Mouse (Mus musculus): Measurements from ENCODE around the gene Sarnp. TPM values are rescaled to one million over a fixed set of nuclear protein-coding genes. Genes with fewer than 3 reads are reported as not detected.
A peak's percentile ranks its signal among the peaks of the same experiment; 100 is the strongest.

Sarnp gene
- polyA plus RNA-seq, 1 experiment, result 9.9 TPM

- no peak for TF ChIP-seq CTCF (IDR thresholded peaks at IDR 0.05; ENCODE audit: insufficient read depth, low read length)
- TF ChIP-seq POLR2A (IDR thresholded peaks at IDR 0.05; ENCODE audit: borderline replicate concordance, extremely low read depth, low read depth, low read length), result no peak
- Histone ChIP-seq H3K4me1 (ENCODE audit: control insufficient read depth, insufficient read depth, low read length) (no peaks in the 10 kb centered on the region), H3K4me3 (replicated peaks; ENCODE audit: extremely low read depth, low read depth, low read length) (no peak overlapping the region)
- WGBS, result 68% methylated on average over 5 of the region's 5 CpGs
- DNase-seq, result no peak
Measured at GRCm38 (mm10) chr10:128794391-128794790, 22.7 kb upstream of the Sarnp start.

GRCm38 (mm10) chr10:128795581-128795980 is 21.6 kb upstream of the Sarnp start:
- Histone ChIP-seq H3K4me3 (replicated peaks; ENCODE audit: extremely low read depth, low read depth, low read length) (no peak overlapping the region), H3K4me1 (ENCODE audit: control insufficient read depth, insufficient read depth, low read length) (no peaks in the 10 kb centered on the region)
- no peak for TF ChIP-seq CTCF (IDR thresholded peaks at IDR 0.05; ENCODE audit: insufficient read depth, low read length)
- TF ChIP-seq POLR2A (IDR thresholded peaks at IDR 0.05; ENCODE audit: borderline replicate concordance, extremely low read depth, low read depth, low read length), result no peak
- DNase-seq, result no peak
- 88% methylated on average over 3 of the region's 3 CpGs for WGBS

GRCm38 (mm10) chr10:128798676-128799075 is 18.5 kb upstream of the Sarnp start:
- H3K4me3 ChIP-seq (replicated peaks; ENCODE audit: extremely low read depth, low read depth, low read length), result no peak overlapping the region
- TF ChIP-seq CTCF (IDR thresholded peaks at IDR 0.05; ENCODE audit: insufficient read depth, low read length) (no peak), POLR2A (IDR thresholded peaks at IDR 0.05; ENCODE audit: borderline replicate concordance, extremely low read depth, low read depth, low read length) (no peak)
- DNase-seq, result no peak
- H3K4me1 ChIP-seq (ENCODE audit: control insufficient read depth, insufficient read depth, low read length), result peaks cover 2% of the 10 kb centered on the region; the same call in 1 of the 2 replicates
- 92% methylated on average over 8 of the region's 8 CpGs for WGBS

- H3K4me1 ChIP-seq (ENCODE audit: control insufficient read depth, insufficient read depth, low read length), result peaks cover 8% of the 10 kb centered on the region; the same call in 1 of the 2 replicates
- 89% methylated on average over 16 of the region's 16 CpGs for WGBS
- H3K4me3 ChIP-seq (replicated peaks; ENCODE audit: extremely low read depth, low read depth, low read length), result no peak overlapping the region
- TF ChIP-seq CTCF (IDR thresholded peaks at IDR 0.05; ENCODE audit: insufficient read depth, low read length) (no peak), POLR2A (IDR thresholded peaks at IDR 0.05; ENCODE audit: borderline replicate concordance, extremely low read depth, low read depth, low read length) (no peak)
- no peak for DNase-seq
Measured at GRCm38 (mm10) chr10:128801981-128802495, 15.1 kb upstream of the Sarnp start.

GRCm38 (mm10) chr10:128802956-128803355 is 14.2 kb upstream of the Sarnp start:
- 64% methylated on average over 4 of the region's 4 CpGs for WGBS
- DNase-seq, result no peak
- Histone ChIP-seq H3K4me3 (replicated peaks; ENCODE audit: extremely low read depth, low read depth, low read length) (no peak overlapping the region), H3K4me1 (ENCODE audit: control insufficient read depth, insufficient read depth, low read length) (peaks cover 10% of the 10 kb centered on the region; the same call in 1 of the 2 replicates)
- TF ChIP-seq POLR2A (IDR thresholded peaks at IDR 0.05; ENCODE audit: borderline replicate concordance, extremely low read depth, low read depth, low read length), result no peak
- no peak for TF ChIP-seq CTCF (IDR thresholded peaks at IDR 0.05; ENCODE audit: insufficient read depth, low read length)

GRCm38 (mm10) chr10:128803361-128803760 is 13.8 kb upstream of the Sarnp start:
- 6% methylated on average over 6 of the region's 6 CpGs for WGBS
- Histone ChIP-seq H3K4me3 (replicated peaks; ENCODE audit: extremely low read depth, low read depth, low read length) (peak overlapping the region; percentile 42), H3K4me1 (ENCODE audit: control insufficient read depth, insufficient read depth, low read length) (peaks cover 10% of the 10 kb centered on the region; the same call in 1 of the 2 replicates)
- DNase-seq, result no peak
- TF ChIP-seq CTCF (IDR thresholded peaks at IDR 0.05; ENCODE audit: insufficient read depth, low read length), result no peak
- TF ChIP-seq POLR2A (IDR thresholded peaks at IDR 0.05; ENCODE audit: borderline replicate concordance, extremely low read depth, low read depth, low read length), result no peak

- TF ChIP-seq POLR2A (IDR thresholded peaks at IDR 0.05; ENCODE audit: borderline replicate concordance, extremely low read depth, low read depth, low read length) (peak; percentile 34; the same call in 1 of the 2 replicates), CTCF (IDR thresholded peaks at IDR 0.05; ENCODE audit: insufficient read depth, low read length) (no peak)
- DNase-seq, result peak; percentile 62
- Histone ChIP-seq H3K4me3 (replicated peaks; ENCODE audit: extremely low read depth, low read depth, low read length) (peak within 1 kb of the TSS; percentile 92), H3K4me1 (ENCODE audit: control insufficient read depth, insufficient read depth, low read length) (peaks cover 10% of the 10 kb centered on the region; the same call in 1 of the 2 replicates)
- under 1% methylated on average over 14 of the region's 14 CpGs for WGBS
Measured at GRCm38 (mm10) chr10:128803771-128804270, 13.3 kb upstream of the Sarnp start, which contains the start of gene Dnajc14. Gene Dnajc14 (plus strand): TSS chr10:128804062.

GRCm38 (mm10) chr10:128804271-128805091 is 12.7 kb upstream of the Sarnp start, which contains the start of gene Tmem198b:
Gene Tmem198b (minus strand): TSS chr10:128804370.
- peak within 1 kb of the TSS; percentile 92 for H3K4me3 ChIP-seq (replicated peaks; ENCODE audit: extremely low read depth, low read depth, low read length)
- H3K4me1 ChIP-seq (ENCODE audit: control insufficient read depth, insufficient read depth, low read length), result peaks cover 10% of the 10 kb centered on the region; the same call in 1 of the 2 replicates
- WGBS, result under 1% methylated on average over 28 of the region's 28 CpGs
- TF ChIP-seq POLR2A (IDR thresholded peaks at IDR 0.05; ENCODE audit: borderline replicate concordance, extremely low read depth, low read depth, low read length) (peak; percentile 25; the same call in 1 of the 2 replicates), CTCF (IDR thresholded peaks at IDR 0.05; ENCODE audit: insufficient read depth, low read length) (no peak)
- peak; percentile 69 for DNase-seq

Data from lung, adult 2 months (tissue).